Mouse (Mus musculus) hindbrain, embryonic 15.5 days (tissue): Measurements from ENCODE around the gene Ankrd63. TPM values are rescaled to one million over a fixed set of nuclear protein-coding genes. Genes with fewer than 3 reads are reported as not detected.
"Not testable (repeated sequence)": the region's sequence is repeated elsewhere in the genome, so short reads cannot be mapped to it uniquely, and the experiment has no call there.

Source experiments
- ATAC-seq: fragments of 200-750 bp; cut with Nextera tagmentation; 2 replicates; pipeline ENCODE4 v1.8.0; 2017; ENCODE audit warnings: low read depth, moderate number of reproducible peaks, moderate TSS enrichment; ENCODE audit not compliant: low FRiP score
- H3K27ac ChIP-seq: fragments of 300-500 bp; sonication (generic); replicated peaks from 2 replicates; pipeline ENCODE4 v1.5.1; 2015; ENCODE audit warnings: mild to moderate bottlenecking, inconsistent platforms
- H3K27me3 ChIP-seq: fragments of 300-500 bp; sonication (generic); 2 replicates; pipeline ENCODE4 v1.6.1; 2015; ENCODE audit warnings: control low read depth, inconsistent platforms
- H3K36me3 ChIP-seq: fragments of 300-500 bp; sonication (generic); 2 replicates; pipeline ENCODE4 v1.6.1; 2015; ENCODE audit warnings: control low read depth, inconsistent platforms
- H3K4me1 ChIP-seq: fragments of 300-500 bp; sonication (generic); replicated peaks from 2 replicates; pipeline ENCODE4 v1.6.1; 2015; ENCODE audit warnings: control low read depth, inconsistent platforms
- H3K4me2 ChIP-seq: fragments of 300-500 bp; sonication (generic); 2 replicates; pipeline ENCODE4 v1.6.1; 2015; ENCODE audit warnings: moderate library complexity, mild to moderate bottlenecking, inconsistent platforms
- H3K4me3 ChIP-seq: fragments of 300-500 bp; sonication (generic); 2 replicates; pipeline ENCODE4 v1.5.1; 2015; ENCODE audit warnings: mild to moderate bottlenecking, inconsistent platforms
- H3K9ac ChIP-seq: fragments of 300-500 bp; sonication (generic); 2 replicates; pipeline ENCODE4 v1.6.1; 2015; ENCODE audit warnings: inconsistent platforms
- H3K9me3 ChIP-seq: fragments of 300-500 bp; sonication (generic); 2 replicates; pipeline ENCODE4 v1.6.1; 2016; ENCODE audit warnings: control low read depth, inconsistent platforms
- WGBS: fragments of 180-500 bp; shearing (Covaris S2); methylation state at CpG from one replicate; pipeline ENCODE4 v1.1.7; 2015; 5-methylcytosine and 5-hydroxymethylcytosine counted together
- polyA plus RNA-seq: library from polyadenylated mRNA; unstranded; fragments of >200 nt; fragmentation: Nextera tagmentation; extraction: Ambion mirVana; gene quantifications from 2 replicates; pipeline ENCODE4 v1.2.1, GENCODE M21; 2015

Gene Ankrd63
- polyA plus RNA-seq, 1 experiment from 2014 or later: 0.05 TPM

DNA sequence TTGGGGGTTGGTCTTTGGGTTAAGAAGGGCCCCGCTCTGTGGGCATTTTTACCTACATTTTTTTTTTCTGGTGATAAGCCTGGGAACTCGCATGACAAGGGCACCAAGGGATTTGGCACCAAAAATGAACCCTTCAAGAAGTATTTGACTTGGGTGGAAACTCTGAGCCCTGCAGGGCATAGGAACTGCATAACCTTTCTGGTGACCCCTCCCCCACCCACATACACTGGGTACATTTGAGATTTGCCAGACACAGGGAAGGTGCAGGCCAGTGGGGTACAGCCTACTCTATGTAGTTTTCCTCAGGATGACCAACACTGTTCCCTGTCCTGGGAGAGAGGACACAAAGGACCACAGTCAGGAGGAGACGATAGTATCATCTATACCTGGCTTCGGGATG lies 38.1 kb downstream of the Ankrd63 start:
- no peak overlapping the region for H3K27ac ChIP-seq
- H3K4me3 ChIP-seq: peak overlapping the region; percentile 49; the same call in 1 of the 2 replicates
- no peak overlapping the region for H3K9ac ChIP-seq
- WGBS: 89% methylated on average over 4 of the region's 4 CpGs
- ATAC-seq: no peak
- H3K4me1 ChIP-seq: peaks cover 55% of the 10 kb centered on the region
- H3K27me3 ChIP-seq: no peaks in the 10 kb centered on the region
- H3K4me2 ChIP-seq: peak overlapping the region; percentile 67
- no peaks in the 10 kb centered on the region for H3K9me3 ChIP-seq
- no peaks in the 10 kb centered on the region for H3K36me3 ChIP-seq

DNA sequence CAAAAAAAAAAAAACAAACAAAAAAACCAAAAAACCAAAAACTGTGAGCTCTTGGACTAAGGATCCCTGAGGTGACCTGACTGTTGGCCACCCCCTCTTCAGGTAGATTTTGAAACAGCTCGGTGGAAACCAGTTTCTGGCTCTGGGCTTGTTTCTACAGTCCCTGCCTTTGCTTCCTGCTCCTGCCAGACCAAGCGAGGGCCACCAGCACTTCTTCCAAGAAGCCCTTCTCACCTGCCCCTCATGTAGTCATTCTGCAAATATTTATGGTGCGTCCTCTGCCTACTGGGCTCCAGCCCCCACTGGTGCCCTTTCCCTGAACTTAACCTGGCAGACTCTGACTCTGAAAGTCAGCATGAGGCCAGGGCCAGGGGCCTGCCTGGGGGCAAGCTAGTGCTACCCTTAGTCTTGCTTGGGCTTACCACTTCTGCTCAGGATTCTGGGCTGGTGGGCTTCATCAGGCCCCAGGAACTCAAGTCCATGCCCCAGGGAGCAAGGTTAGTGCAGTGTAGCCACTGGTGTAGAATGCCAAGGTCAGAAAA lies 38.7 kb downstream of the Ankrd63 start:
- H3K4me1 ChIP-seq: peaks cover 60% of the 10 kb centered on the region
- H3K4me2 ChIP-seq: peak overlapping the region; percentile 67
- H3K9me3 ChIP-seq: no peaks in the 10 kb centered on the region
- no peaks in the 10 kb centered on the region for H3K36me3 ChIP-seq
- peak overlapping the region; percentile 49; the same call in 1 of the 2 replicates for H3K4me3 ChIP-seq
- no peak for ATAC-seq
- no peak overlapping the region for H3K9ac ChIP-seq
- no peak overlapping the region for H3K27ac ChIP-seq
- 76% methylated on average over 3 of the region's 3 CpGs for WGBS
- no peaks in the 10 kb centered on the region for H3K27me3 ChIP-seq

DNA sequence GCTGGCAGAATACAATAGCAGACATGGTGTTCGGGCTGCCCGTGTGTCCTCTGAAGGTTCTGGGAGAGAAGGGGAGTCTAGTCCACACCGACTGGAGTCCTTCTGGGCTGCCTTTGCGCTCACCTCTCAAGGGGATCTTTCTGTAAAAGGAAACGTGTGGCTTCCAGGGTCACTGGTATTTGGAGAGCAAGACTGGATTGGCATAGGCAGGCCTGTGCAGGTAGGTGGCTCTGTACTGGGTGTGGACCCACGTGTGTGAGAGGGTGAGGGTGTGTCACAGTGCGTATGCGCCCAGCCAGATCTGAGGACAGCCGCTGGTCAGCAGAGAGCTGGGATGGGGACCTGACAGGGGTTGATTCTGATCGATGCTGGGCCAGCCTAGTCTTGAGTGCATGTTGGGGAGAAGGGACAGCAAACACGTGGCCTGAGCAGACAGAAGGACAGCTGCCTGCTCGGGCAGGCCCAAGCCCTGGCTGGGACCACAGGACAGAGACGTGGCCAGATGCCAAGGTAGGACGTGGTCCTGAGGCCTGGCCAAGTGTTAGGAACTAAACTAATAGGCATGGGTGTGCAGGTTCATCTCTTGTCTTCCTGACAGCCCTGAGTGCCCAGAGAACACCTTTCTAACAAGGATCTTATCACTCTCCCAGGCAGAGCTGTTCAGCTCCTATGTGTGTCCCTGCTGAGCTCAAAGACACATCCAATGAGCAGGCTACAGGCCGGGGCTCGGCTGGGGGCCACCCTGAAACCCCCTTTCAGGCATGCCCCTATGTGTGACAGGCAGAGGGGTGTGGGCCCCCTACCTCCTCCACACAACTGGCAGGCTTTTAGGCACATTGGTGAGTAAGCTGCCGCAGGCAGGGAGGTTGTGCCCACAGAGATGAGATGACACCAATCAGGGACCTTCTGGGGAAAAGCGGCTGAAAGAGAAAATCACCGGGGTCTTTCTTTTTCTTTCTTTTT lies 39.7 kb downstream of the Ankrd63 start:
- Histone ChIP-seq H3K4me2 (peak overlapping the region; percentile 67), H3K4me3 (peak overlapping the region; percentile 49), H3K27me3 (no peaks in the 10 kb centered on the region), H3K9me3 (no peaks in the 10 kb centered on the region), H3K4me1 (peaks cover 60% of the 10 kb centered on the region), H3K27ac (peak overlapping the region; percentile 83), H3K9ac (peak overlapping the region; percentile 58), H3K36me3 (no peaks in the 10 kb centered on the region)
- peak; percentile 59 for ATAC-seq
- 38% methylated on average over 19 of the region's 19 CpGs for WGBS

DNA sequence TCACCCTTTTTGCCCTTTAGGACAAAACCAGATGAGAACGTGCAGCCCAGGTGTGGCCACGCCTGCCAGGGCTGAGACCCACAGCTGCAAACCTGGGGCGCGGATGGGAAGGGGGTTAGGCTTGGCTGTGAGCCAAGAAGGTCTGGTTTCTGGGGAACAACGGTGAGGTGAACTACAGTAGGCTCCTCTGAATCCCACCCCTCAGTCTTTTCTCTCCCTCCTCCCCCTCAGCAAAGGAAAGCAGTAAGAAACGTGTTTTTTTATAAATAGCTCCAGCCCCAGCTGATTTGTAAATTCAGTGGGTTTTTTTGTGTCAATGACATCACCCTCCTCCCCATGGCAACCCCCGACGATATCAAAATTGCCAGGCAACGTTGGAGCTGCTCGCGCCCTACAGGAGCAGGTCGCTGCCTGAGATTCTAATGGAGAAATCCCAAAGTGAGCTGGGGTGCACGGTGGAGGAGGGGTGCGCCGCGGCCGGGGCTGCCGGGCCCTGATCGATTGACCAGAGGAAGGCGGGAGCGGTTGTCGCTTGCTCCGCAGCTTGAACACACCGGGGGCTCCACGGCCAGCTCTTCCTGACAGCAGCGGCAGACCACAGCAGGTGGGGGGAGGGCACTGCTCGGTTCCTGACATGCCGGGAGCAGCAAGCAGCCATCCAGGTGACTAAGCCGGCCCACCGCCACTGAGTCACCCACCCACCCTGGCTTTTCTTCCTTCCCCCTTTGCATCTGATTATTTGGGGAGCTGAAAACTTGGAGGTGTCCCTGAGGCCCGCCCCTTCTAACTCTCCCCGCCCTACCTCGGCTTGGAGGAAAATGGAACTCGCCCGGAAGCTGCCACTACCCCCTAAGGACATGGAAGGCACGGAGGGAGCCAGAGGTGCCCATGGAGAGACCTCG lies 40.6 kb downstream of the Ankrd63 start, which contains the start of gene Pak6:
Pak6 (plus strand) TSS at position 402 of the 902 bp plus-strand sequence.
- Histone ChIP-seq H3K27me3 (no peaks in the 10 kb centered on the region), H3K27ac (peak within 1 kb of the TSS; percentile 83), H3K4me1 (peaks cover 60% of the 10 kb centered on the region), H3K4me2 (peak within 1 kb of the TSS; percentile 67), H3K9me3 (no peaks in the 10 kb centered on the region), H3K36me3 (no peaks in the 10 kb centered on the region), H3K9ac (peak within 1 kb of the TSS; percentile 58), H3K4me3 (peak within 1 kb of the TSS; percentile 49)
- WGBS: 2% methylated on average over 35 of the region's 37 CpGs
- peak; percentile 52 for ATAC-seq

DNA sequence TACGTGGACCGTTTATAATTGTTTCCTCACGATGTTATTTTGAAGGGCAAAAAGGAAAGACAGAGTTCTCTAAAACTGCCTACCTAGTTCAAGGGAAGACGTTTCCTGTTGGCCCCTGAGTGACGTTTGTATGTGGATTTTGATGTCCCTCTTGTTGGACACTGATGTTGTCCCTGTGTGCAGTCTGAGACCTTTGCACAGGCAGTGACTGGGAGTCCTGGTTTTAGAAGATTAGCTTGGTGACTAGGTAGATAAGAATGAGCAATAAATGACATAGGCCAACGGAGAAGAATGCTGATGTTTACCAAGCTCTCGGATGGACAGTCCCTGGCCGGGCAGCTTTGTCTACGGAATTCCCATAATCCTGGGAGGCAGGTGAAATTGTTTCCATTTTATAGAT lies 41.9 kb downstream of the Ankrd63 start:
- ATAC-seq: no peak
- H3K4me2 ChIP-seq: no peak overlapping the region
- no peaks in the 10 kb centered on the region for H3K27me3 ChIP-seq
- H3K9me3 ChIP-seq: no peaks in the 10 kb centered on the region
- H3K4me3 ChIP-seq: no peak overlapping the region
- H3K36me3 ChIP-seq: no peaks in the 10 kb centered on the region
- no peak overlapping the region for H3K27ac ChIP-seq
- H3K4me1 ChIP-seq: peaks cover 59% of the 10 kb centered on the region
- no peak overlapping the region for H3K9ac ChIP-seq
- 90% methylated on average over 9 of the region's 9 CpGs for WGBS

DNA sequence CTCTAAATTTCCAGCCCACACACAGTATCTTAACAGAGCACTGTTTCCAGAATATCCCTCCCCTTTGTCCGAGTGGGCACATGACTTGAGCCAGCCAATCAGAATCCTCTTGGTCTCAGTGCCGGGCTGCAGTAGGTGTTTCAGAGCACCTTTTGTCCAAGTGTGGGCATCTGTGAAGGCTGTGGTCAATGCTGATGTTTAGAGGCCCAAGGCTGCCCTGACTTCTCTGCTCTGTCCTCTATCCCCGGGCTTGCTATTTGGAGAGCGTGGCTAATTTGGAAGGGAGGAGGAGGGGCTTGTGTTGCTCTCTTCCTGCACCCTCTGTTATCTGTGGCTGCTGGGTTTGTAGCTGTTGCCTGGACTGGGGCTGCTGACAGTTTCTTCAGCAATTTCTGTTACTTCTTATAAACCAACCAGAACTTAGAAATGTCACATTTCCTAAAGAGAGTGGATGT lies 43.7 kb downstream of the Ankrd63 start:
- no peaks in the 10 kb centered on the region for H3K36me3 ChIP-seq
- H3K27ac ChIP-seq: peak overlapping the region; percentile 75
- no peaks in the 10 kb centered on the region for H3K27me3 ChIP-seq
- H3K9ac ChIP-seq: peak overlapping the region; percentile 48
- H3K4me3 ChIP-seq: peak overlapping the region; percentile 39
- WGBS: 2% methylated on average over 4 of the region's 4 CpGs
- peaks cover 45% of the 10 kb centered on the region for H3K4me1 ChIP-seq
- peak overlapping the region; percentile 59 for H3K4me2 ChIP-seq
- ATAC-seq: peak; percentile 79
- no peaks in the 10 kb centered on the region for H3K9me3 ChIP-seq

DNA sequence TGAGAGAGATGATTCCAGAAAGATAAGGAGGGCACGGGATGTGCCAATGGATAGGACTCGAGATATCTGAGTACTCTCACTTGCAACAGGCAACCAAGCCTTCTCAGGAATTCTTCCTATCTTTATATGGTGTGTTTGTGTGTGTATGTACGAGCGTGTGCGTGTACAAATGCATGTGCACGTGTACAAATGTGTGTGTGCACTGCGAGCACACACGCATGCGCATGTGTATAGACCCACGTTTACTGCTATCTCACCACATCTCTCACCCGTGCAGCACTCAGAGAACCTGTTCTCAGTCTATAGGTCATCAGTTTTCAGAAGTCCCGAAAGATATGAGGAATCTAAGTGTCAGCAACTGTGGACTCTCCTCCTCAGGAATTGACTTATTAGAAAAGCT lies 44.3 kb downstream of the Ankrd63 start:
- H3K4me2 ChIP-seq: peak overlapping the region; percentile 59
- no peak for ATAC-seq
- H3K4me1 ChIP-seq: peaks cover 39% of the 10 kb centered on the region
- 86% methylated on average over 12 of the region's 12 CpGs for WGBS
- H3K9ac ChIP-seq: no peak overlapping the region
- no peaks in the 10 kb centered on the region for H3K9me3 ChIP-seq
- 0 out of 2 replicates have a peak overlapping the region, but pooled peaks have one; percentile 75 for H3K27ac ChIP-seq
- peak overlapping the region; percentile 39; the same call in 1 of the 2 replicates for H3K4me3 ChIP-seq
- no peaks in the 10 kb centered on the region for H3K36me3 ChIP-seq
- no peaks in the 10 kb centered on the region for H3K27me3 ChIP-seq

DNA sequence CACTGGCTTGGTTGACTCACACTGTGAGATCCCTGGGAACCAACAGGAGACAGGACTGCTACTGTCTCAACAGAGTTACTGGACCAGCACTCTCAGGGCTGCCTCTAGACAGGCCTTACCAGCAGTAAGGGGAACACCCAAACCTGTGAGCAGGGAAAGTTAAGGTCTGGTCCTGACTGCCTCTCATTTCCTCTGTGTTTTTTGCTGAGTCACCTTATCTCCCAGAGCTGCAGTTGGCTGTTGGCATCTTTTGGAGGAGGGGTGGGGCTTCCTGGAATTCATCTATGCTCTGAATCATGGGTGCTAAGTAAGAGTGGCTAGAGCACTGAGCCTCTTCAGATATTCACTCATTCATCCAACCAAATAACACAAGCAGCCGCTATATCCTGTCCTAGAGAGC lies 44.7 kb downstream of the Ankrd63 start:
- Histone ChIP-seq H3K9me3 (no peaks in the 10 kb centered on the region), H3K4me3 (no peak overlapping the region), H3K27ac (no peak overlapping the region), H3K9ac (no peak overlapping the region), H3K4me2 (no peak overlapping the region), H3K36me3 (no peaks in the 10 kb centered on the region), H3K4me1 (peaks cover 38% of the 10 kb centered on the region), H3K27me3 (no peaks in the 10 kb centered on the region)
- no peak for ATAC-seq
- 82% methylated on average over 1 of the region's 1 CpGs for WGBS

DNA sequence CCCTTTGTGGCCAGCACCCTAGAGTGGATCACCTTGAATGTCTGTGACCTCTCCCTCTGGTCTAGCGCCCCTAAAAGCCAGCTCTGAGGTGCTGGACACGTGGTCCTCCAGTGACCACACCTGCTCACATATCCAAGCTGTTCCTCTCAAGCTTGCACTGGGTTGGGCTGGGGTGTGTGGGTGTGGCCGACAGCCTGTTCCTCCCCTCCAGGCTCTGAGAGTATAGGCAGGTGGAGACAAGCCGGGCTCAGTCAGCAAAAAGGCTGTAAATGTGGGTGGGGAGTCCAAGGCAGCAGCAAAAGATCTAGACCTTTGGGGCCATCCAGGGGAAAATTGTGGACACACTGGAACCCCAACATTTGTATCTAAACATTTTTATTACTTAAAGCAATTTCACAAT lies 45.3 kb downstream of the Ankrd63 start:
- H3K9ac ChIP-seq: no peak overlapping the region
- no peak for ATAC-seq
- H3K4me2 ChIP-seq: no peak overlapping the region
- no peak overlapping the region for H3K27ac ChIP-seq
- H3K9me3 ChIP-seq: no peaks in the 10 kb centered on the region
- H3K36me3 ChIP-seq: no peaks in the 10 kb centered on the region
- WGBS: 45% methylated on average over 4 of the region's 4 CpGs
- no peak overlapping the region for H3K4me3 ChIP-seq
- peaks cover 32% of the 10 kb centered on the region for H3K4me1 ChIP-seq
- H3K27me3 ChIP-seq: no peaks in the 10 kb centered on the region

DNA sequence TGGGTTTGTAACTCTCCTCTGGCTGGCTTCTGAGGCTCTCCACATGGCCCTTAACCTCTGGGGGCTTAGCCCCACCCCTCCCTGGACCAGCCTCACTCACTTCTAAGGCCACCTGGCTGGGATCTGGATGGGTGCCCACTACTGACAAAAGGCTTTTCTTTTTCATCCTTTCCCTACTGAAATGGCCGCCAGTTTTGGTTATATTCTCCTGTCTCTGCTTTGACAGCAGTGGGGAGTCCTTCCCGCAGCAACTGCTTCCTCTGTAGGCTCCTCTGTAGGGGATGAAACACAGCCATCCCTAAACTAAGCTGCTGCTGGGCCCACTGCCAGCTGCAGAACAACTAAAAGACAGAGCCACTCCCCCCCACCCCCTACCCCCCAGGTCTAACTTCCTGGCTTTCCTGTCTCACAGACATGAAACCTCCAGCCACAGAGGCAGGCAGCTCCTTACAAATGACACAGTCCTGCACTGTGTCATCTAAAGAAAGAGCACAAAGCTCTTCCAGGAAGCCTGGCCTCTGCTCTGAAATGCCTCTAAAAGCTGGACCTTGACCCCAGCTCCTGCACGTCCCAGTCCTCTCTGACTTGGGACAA lies 47.0 kb downstream of the Ankrd63 start:
- Histone ChIP-seq H3K36me3 (no peaks in the 10 kb centered on the region), H3K4me1 (peaks cover 23% of the 10 kb centered on the region), H3K9me3 (no peaks in the 10 kb centered on the region), H3K27me3 (no peaks in the 10 kb centered on the region), H3K9ac (no peak overlapping the region), H3K4me2 (no peak overlapping the region), H3K4me3 (no peak overlapping the region), H3K27ac (peak overlapping the region; percentile 59; the same call in 1 of the 2 replicates)
- 24% methylated on average over 3 of the region's 3 CpGs for WGBS
- ATAC-seq: no peak

DNA sequence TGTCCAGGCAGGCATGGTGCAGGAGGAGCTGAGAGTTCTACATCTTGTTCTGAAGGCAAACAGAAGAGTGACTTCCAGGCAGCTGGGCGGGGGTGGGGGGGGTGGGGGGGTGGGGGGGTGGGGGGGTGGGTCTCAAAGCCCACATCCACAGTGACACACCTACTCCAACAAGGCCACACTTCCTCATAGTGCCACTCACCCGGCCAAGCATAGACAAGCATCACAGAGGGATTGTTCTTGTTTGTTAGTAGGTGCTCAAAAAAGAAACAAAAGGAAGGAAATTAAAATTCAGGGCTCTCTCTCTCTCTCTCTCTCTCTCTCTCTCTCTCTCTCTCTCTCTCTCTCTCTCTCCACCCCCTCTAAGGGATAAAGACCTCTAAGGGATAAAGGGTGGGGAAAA lies 53.1 kb downstream of the Ankrd63 start:
- H3K27me3 ChIP-seq, H3K27ac ChIP-seq, H3K4me3 ChIP-seq, H3K4me1 ChIP-seq, ATAC-seq, H3K4me2 ChIP-seq, H3K9me3 ChIP-seq, H3K9ac ChIP-seq, H3K36me3 ChIP-seq: not testable (repeated sequence)
- 31% methylated on average over 2 of the region's 2 CpGs for WGBS
